Mouse (Mus musculus): ENCODE measurements around the gene Depdc7.

- no peak for TF ChIP-seq POLR2A (IDR thresholded peaks at IDR 0.05; ENCODE audit: control insufficient read depth, low read depth, low read length)
- no peak for TF ChIP-seq CTCF (IDR thresholded peaks at IDR 0.05; ENCODE audit: control insufficient read depth, insufficient read depth, insufficient replicate concordance, low read depth, low read length)
Measured at GRCm38 (mm10) chr2:104692551-104692950, 50.1 kb downstream of the Depdc7 start.

Measured in testis, adult 2 months (tissue).